Mouse (Mus musculus): Measurements from ENCODE around the gene D1Pas1. TPM values are rescaled to one million over a fixed set of nuclear protein-coding genes. Genes with fewer than 3 reads are reported as not detected.

D1Pas1 gene
- polyA plus RNA-seq, 1 experiment from 2014 or later = 0.11 TPM

- no peaks in the 10 kb centered on the region for H3K36me3 ChIP-seq (ENCODE audit: control insufficient read depth, insufficient read depth, low read length)
- H3K27me3 ChIP-seq (ENCODE audit: control insufficient read depth, insufficient read depth, low read length) = no peaks in the 10 kb centered on the region
- no peaks in the 10 kb centered on the region for H3K9me3 ChIP-seq (ENCODE audit: control insufficient read depth, low read length)
- WGBS = 70% methylated on average over 1 of the region's 1 CpGs
- H3K27ac ChIP-seq (replicated peaks; ENCODE audit: low read depth, low read length) = no peak overlapping the region
- H3K4me1 ChIP-seq (ENCODE audit: control insufficient read depth, insufficient read depth, low read length) = no peaks in the 10 kb centered on the region; the same call in 1 of the 2 replicates
- no peak overlapping the region for H3K9ac ChIP-seq (ENCODE audit: low read length)
- no peak overlapping the region for H3K4me2 ChIP-seq (ENCODE audit: low read depth, severe bottlenecking)
- DNase-seq (ENCODE audit: low spot score) (no peak), ATAC-seq (ENCODE audit: insufficient number of reproducible peaks, low FRiP score, low TSS enrichment, low read depth) (no peak)
- H3K4me3 ChIP-seq (ENCODE audit: low read depth, low read length) = no peak overlapping the region
Observed at GRCm38 (mm10) chr1:187015673-187016072, 48.5 kb downstream of the D1Pas1 start.

GRCm38 (mm10) chr1:187016116-187016515, 48.9 kb downstream of the D1Pas1 start:
- H3K27ac ChIP-seq (replicated peaks; ENCODE audit: low read depth, low read length) = no peak overlapping the region
- H3K9me3 ChIP-seq (ENCODE audit: control insufficient read depth, low read length) = no peaks in the 10 kb centered on the region
- H3K4me3 ChIP-seq (ENCODE audit: low read depth, low read length) = no peak overlapping the region
- WGBS = 65% methylated on average over 4 of the region's 4 CpGs
- DNase-seq (ENCODE audit: low spot score) (no peak), ATAC-seq (ENCODE audit: insufficient number of reproducible peaks, low FRiP score, low TSS enrichment, low read depth) (no peak)
- H3K9ac ChIP-seq (ENCODE audit: low read length) = no peak overlapping the region
- H3K4me1 ChIP-seq (ENCODE audit: control insufficient read depth, insufficient read depth, low read length) = no peaks in the 10 kb centered on the region; the same call in 1 of the 2 replicates
- no peaks in the 10 kb centered on the region for H3K36me3 ChIP-seq (ENCODE audit: control insufficient read depth, insufficient read depth, low read length)
- H3K27me3 ChIP-seq (ENCODE audit: control insufficient read depth, insufficient read depth, low read length) = no peaks in the 10 kb centered on the region
- no peak overlapping the region for H3K4me2 ChIP-seq (ENCODE audit: low read depth, severe bottlenecking)

- Histone ChIP-seq H3K4me2 (ENCODE audit: low read depth, severe bottlenecking) (no peak overlapping the region), H3K36me3 (ENCODE audit: control insufficient read depth, insufficient read depth, low read length) (no peaks in the 10 kb centered on the region), H3K27me3 (ENCODE audit: control insufficient read depth, insufficient read depth, low read length) (no peaks in the 10 kb centered on the region), H3K9ac (ENCODE audit: low read length) (no peak overlapping the region), H3K9me3 (ENCODE audit: control insufficient read depth, low read length) (no peaks in the 10 kb centered on the region), H3K4me3 (ENCODE audit: low read depth, low read length) (no peak overlapping the region), H3K4me1 (ENCODE audit: control insufficient read depth, insufficient read depth, low read length) (no peaks in the 10 kb centered on the region; the same call in 1 of the 2 replicates), H3K27ac (replicated peaks; ENCODE audit: low read depth, low read length) (no peak overlapping the region)
- WGBS = 79% methylated on average over 7 of the region's 7 CpGs
- DNase-seq (ENCODE audit: low spot score) (no peak), ATAC-seq (ENCODE audit: insufficient number of reproducible peaks, low FRiP score, low TSS enrichment, low read depth) (no peak)
Observed at GRCm38 (mm10) chr1:187020011-187020410, 52.8 kb downstream of the D1Pas1 start.

Other genes starting within 250 kb of the D1Pas1 start
- gene Rrp15, start 218.1 kb upstream of the D1Pas1 start, polyA plus RNA-seq (2014; fragmentation: Nextera tagmentation; extraction: Ambion mirVana) = 89.0 and 94.1 TPM in 2 replicates
- gene Spata17, start 248.0 kb downstream of the D1Pas1 start, polyA plus RNA-seq (2014; fragmentation: Nextera tagmentation; extraction: Ambion mirVana) = 0.57 and 0.72 TPM in 2 replicates
- 23.4 and 25.2 TPM in 2 replicates for gene Gpatch2, start 248.1 kb downstream of the D1Pas1 start, polyA plus RNA-seq (2014; fragmentation: Nextera tagmentation; extraction: Ambion mirVana)

Measured in limb, embryonic 11.5 days (tissue).